ENCODE assay signal across 13 mouse cellular contexts in the genomic region with DNA sequence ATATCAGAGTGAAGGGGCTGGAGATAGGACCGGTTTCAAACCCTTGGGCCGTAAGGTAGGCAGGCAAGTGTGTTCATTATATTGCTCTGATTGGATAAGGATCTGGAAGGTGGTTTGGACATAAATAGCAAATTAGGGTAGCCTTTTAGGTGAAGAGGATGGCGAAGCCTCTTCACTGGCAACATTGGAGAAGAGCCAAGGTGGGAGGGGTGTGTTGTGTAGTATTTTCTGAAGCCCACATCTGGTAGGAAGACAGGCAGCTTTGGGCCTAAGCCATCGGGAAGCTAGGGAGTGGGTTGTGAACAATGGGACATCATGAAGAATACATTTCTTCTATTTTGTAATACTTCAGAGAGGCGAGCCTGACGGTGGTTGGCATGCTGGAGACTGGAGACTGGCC.
A peak's percentile ranks its signal among the peaks of the same experiment; 100 is the strongest.
DNase-seq lines count a peak whose midpoint lies in the region; ATAC-seq and TF ChIP-seq lines count a peak whose summit lies in the region.
"Had no signal": no experiment of that assay in that cellular context is flagged by ENCODE, and none has a peak within 500 bp of the region (broad histone marks: within the 10 kb centered on the region; RNA-seq: fewer than 3 reads in every experiment).

No protein-coding gene starts in this region.

- H3K27me3 ChIP-seq in heart, adult 2 months (ENCODE audit: control insufficient read depth, insufficient read depth, low read length), result no peaks in the 10 kb centered on the region
- no peaks in the 10 kb centered on the region for H3K27me3 ChIP-seq in CH12.LX (replicated peaks)
- H3K27me3 ChIP-seq in liver, embryonic 12.5 days (replicated peaks), result 0 out of 2 replicates have a peak, but pooled peaks cover 3% of the 10 kb centered on the region
- H3K27me3 ChIP-seq in thymus, adult 2 months (ENCODE audit: control insufficient read depth, insufficient read depth, low read length), result no peaks in the 10 kb centered on the region
- H3K27me3 ChIP-seq: lung, embryonic 15.5 days; midbrain, embryonic 15.5 days had no signal

- H3K9ac ChIP-seq in heart, adult 2 months (ENCODE audit: low read depth, low read length), result no peak overlapping the region
- H3K9ac ChIP-seq in CH12.LX (ENCODE audit: insufficient read depth, low read depth), result peak overlapping the region; percentile 17; the same call in 1 of the 2 replicates
- no peak overlapping the region for H3K9ac ChIP-seq in liver, embryonic 12.5 days
- H3K9ac ChIP-seq: hindbrain, embryonic 14.5 days; lung, embryonic 15.5 days; midbrain, embryonic 15.5 days had no signal

- dilution Hi-C loops in CH12.LX (cut with MboI; ENCODE audit: extremely low pct_ligation_motif_present, extremely low pct_unique_long_range_greater_than_20kb, low sequenced_read_pairs), result no loop called here

- no peaks in the 10 kb centered on the region for H3K36me3 ChIP-seq in heart, adult 2 months (ENCODE audit: control insufficient read depth, insufficient read depth, low read length)
- peaks cover 0 to 30% of the 10 kb centered on the region in 2 experiments for H3K36me3 ChIP-seq in CH12.LX (replicated peaks in 1 of 2; ENCODE audit: control insufficient read depth in 1 of 2, insufficient read depth in 1 of 2, low read length in 1 of 2)
- no peaks in the 10 kb centered on the region for H3K36me3 ChIP-seq in liver, embryonic 12.5 days
- no peaks in the 10 kb centered on the region for H3K36me3 ChIP-seq in thymus, adult 2 months (ENCODE audit: control insufficient read depth, insufficient read depth, low read length)
- H3K36me3 ChIP-seq: lung, embryonic 15.5 days; midbrain, embryonic 15.5 days had no signal

- no peak for TF ChIP-seq RAD21 in CH12.LX (IDR thresholded peaks at IDR 0.05; ENCODE audit: low read depth, low read length)

- TF ChIP-seq EP300 in heart, adult 2 months (IDR thresholded peaks at IDR 0.05; ENCODE audit: insufficient read depth, low read depth, low read length), result no peak
- no peak for TF ChIP-seq EP300 in CH12.LX (IDR thresholded peaks at IDR 0.05; ENCODE audit: low read length)

- peaks cover 16% of the 10 kb centered on the region for H3K4me1 ChIP-seq in heart, adult 2 months (ENCODE audit: control insufficient read depth, insufficient read depth, low read length)
- H3K4me1 ChIP-seq in CH12.LX (ENCODE audit: control insufficient read depth in 1 of 2, insufficient read depth in 2 of 2), result peaks cover 9 to 65% of the 10 kb centered on the region in 2 experiments
- H3K4me1 ChIP-seq in liver, embryonic 12.5 days, result peaks cover 10% of the 10 kb centered on the region
- peaks cover 8% of the 10 kb centered on the region; the same call in 1 of the 2 replicates for H3K4me1 ChIP-seq in thymus, adult 2 months (replicated peaks; ENCODE audit: control insufficient read depth, insufficient read depth, low read length)
- H3K4me1 ChIP-seq: midbrain, embryonic 15.5 days had no signal

- in situ Hi-C loops in CH12.LX (cut with MboI; ENCODE audit: low pct_ligation_motif_present, low pct_unique_long_range_greater_than_20kb, low sequenced_read_pairs), result loop anchor here (10.0 kb wide), 1 partner anchor 128 kb away; the partner anchor contains the start of gene Prkce

- H3K79me2 ChIP-seq in heart, adult 2 months (replicated peaks; ENCODE audit: control insufficient read depth, insufficient read depth, low read length), result 0 out of 2 replicates have a peak, but pooled peaks cover 1% of the 10 kb centered on the region
- no peaks in the 10 kb centered on the region; the same call in 1 of the 2 replicates for H3K79me2 ChIP-seq in CH12.LX (replicated peaks; ENCODE audit: control insufficient read depth, extremely low read depth, insufficient read depth, poor library complexity, severe bottlenecking)

- H3K9me3 ChIP-seq in CH12.LX (replicated peaks; ENCODE audit: low read length), result no peaks in the 10 kb centered on the region
- no peaks in the 10 kb centered on the region for H3K9me3 ChIP-seq in liver, embryonic 12.5 days (replicated peaks)
- H3K9me3 ChIP-seq: lung, embryonic 15.5 days; midbrain, embryonic 15.5 days had no signal

- no peak for ATAC-seq in liver, embryonic 12.5 days
- ATAC-seq in megakaryocyte progenitor cell, adult 5-6 weeks (replicated peaks; ENCODE audit: poor library complexity), result no peak
- ATAC-seq: forebrain, embryonic 14.5 days; midbrain, embryonic 15.5 days had no signal

- peak overlapping the region; percentile 30; the same call in 1 of the 2 replicates for H3K4me2 ChIP-seq in CH12.LX (ENCODE audit: insufficient read depth, low read depth, poor library complexity, severe bottlenecking)
- peak overlapping the region; percentile 63; the same call in 1 of the 2 replicates for H3K4me2 ChIP-seq in liver, embryonic 12.5 days
- H3K4me2 ChIP-seq: hindbrain, embryonic 14.5 days; midbrain, embryonic 15.5 days had no signal

- H3K27ac ChIP-seq in heart, adult 2 months, result peak overlapping the region; percentile 53
- H3K27ac ChIP-seq in layer of hippocampus, adult 2 months, result peak overlapping the region; percentile 37; the same call in 1 of the 2 replicates
- H3K27ac ChIP-seq in CH12.LX (ENCODE audit: insufficient read depth, low read depth), result no peak overlapping the region
- no peak overlapping the region for H3K27ac ChIP-seq in liver, embryonic 12.5 days
- no peak overlapping the region for H3K27ac ChIP-seq in thymus, adult 2 months (ENCODE audit: control insufficient read depth, insufficient read depth, low read length)
- H3K27ac ChIP-seq: hindbrain, embryonic 14.5 days; lung, embryonic 15.5 days; midbrain, embryonic 15.5 days had no signal

- TF ChIP-seq POLR2A in heart, adult 2 months (IDR thresholded peaks at IDR 0.05; ENCODE audit: insufficient read depth, low read depth, low read length), result no peak
- TF ChIP-seq POLR2A in CH12.LX (IDR thresholded peaks at IDR 0.05; ENCODE audit: low read depth, low read length), result no peak
- no peak for TF ChIP-seq POLR2A in thymus, adult 2 months (IDR thresholded peaks at IDR 0.05; ENCODE audit: control insufficient read depth, extremely low read depth, insufficient read depth, low read length, poor library complexity)

- no peak overlapping the region for H3K4me3 ChIP-seq in heart, adult 2 months
- no peak overlapping the region; the same call in 1 of the 2 replicates for H3K4me3 ChIP-seq in layer of hippocampus, adult 2 months
- no peak overlapping the region for H3K4me3 ChIP-seq in CH12.LX (replicated peaks in 1 of 3; ENCODE audit: low read depth in 2 of 3, low read length in 2 of 3, poor library complexity in 1 of 3)
- no peak overlapping the region for H3K4me3 ChIP-seq in liver, embryonic 12.5 days
- no peak overlapping the region for H3K4me3 ChIP-seq in thymus, adult 2 months (ENCODE audit: control insufficient read depth, insufficient read depth, low read length)
- H3K4me3 ChIP-seq: lung, embryonic 15.5 days; midbrain, embryonic 15.5 days had no signal

- intact Hi-C loops in heart, adult 2 months (cut with DNase I), result loop anchor here (1.0 to 2.0 kb wide), 2 partner anchors 130 to 152 kb away; no protein-coding TSS in a partner anchor

- DNase-seq in heart, adult 2 months, result no peak
- DNase-seq in heart, adult 11 months, result no peak
- DNase-seq in layer of hippocampus, adult 2 months (ENCODE audit: low spot score in 2 of 2), result no peak
- no peak for DNase-seq in layer of hippocampus, postnatal 14 days (ENCODE audit: low spot score in 2 of 2)
- DNase-seq in CH12.LX (ENCODE audit: extremely low read depth), result no peak
- no peak for DNase-seq in thymus, adult 2 months
- DNase-seq: cerebellum, adult 2 months had no signal

- 47% methylated on average over 6 of the region's 6 CpGs for WGBS in heart, adult 2 months
- WGBS in liver, embryonic 12.5 days (ENCODE audit: insufficient replicate concordance), result 72% methylated on average over 6 of the region's 6 CpGs
- WGBS in thymus, adult 2 months, result 93% methylated on average over 6 of the region's 6 CpGs

- TF ChIP-seq CTCF in heart, adult 2 months (IDR thresholded peaks at IDR 0.05), result no peak
- no peak for TF ChIP-seq CTCF in layer of hippocampus, adult 2 months (conservative IDR thresholded peaks at IDR 0.05)
- no peak for TF ChIP-seq CTCF in CH12.LX (conservative IDR thresholded peaks at IDR 0.05 in 1 of 2, IDR thresholded peaks at IDR 0.05 in 1 of 2; ENCODE audit: low read depth in 2 of 2, low read length in 2 of 2)
- TF ChIP-seq CTCF in thymus, adult 2 months (IDR thresholded peaks at IDR 0.05; ENCODE audit: borderline replicate concordance, control insufficient read depth, extremely low read depth, insufficient read depth, low read length, poor library complexity), result no peak

TF ChIP-seq in CH12.LX, 34 proteins besides CTCF, POLR2A, EP300 and RAD21:
- TF ChIP-seq TCF12 (IDR thresholded peaks at IDR 0.05; ENCODE audit: low read depth, low read length), result no peak
- TF ChIP-seq CHD1 (IDR thresholded peaks at IDR 0.05; ENCODE audit: low read depth, low read length), result no peak
- TF ChIP-seq POLR2AphosphoS2 (IDR thresholded peaks at IDR 0.05; ENCODE audit: low read depth, low read length), result no peak
- no peak for TF ChIP-seq ETS1 (conservative IDR thresholded peaks at IDR 0.05; ENCODE audit: low read depth, low read length)
- no peak for TF ChIP-seq UBTF (IDR thresholded peaks at IDR 0.05; ENCODE audit: low read depth, low read length)
- TF ChIP-seq TBP (conservative IDR thresholded peaks at IDR 0.05; ENCODE audit: low read depth, low read length), result no peak
- TF ChIP-seq USF1 (IDR thresholded peaks at IDR 0.05; ENCODE audit: low read depth, low read length), result no peak
- TF ChIP-seq IRF4 (IDR thresholded peaks at IDR 0.05; ENCODE audit: low read depth, low read length), result no peak
- no peak for TF ChIP-seq PAX5 (IDR thresholded peaks at IDR 0.05; ENCODE audit: low read length)
- no peak for TF ChIP-seq MYC (IDR thresholded peaks at IDR 0.05; ENCODE audit: low read depth, low read length)
- TF ChIP-seq ELF1 (IDR thresholded peaks at IDR 0.05; ENCODE audit: low read depth, low read length), result no peak
- no peak for TF ChIP-seq MEF2A (IDR thresholded peaks at IDR 0.05; ENCODE audit: borderline replicate concordance, low read depth, low read length)
- no peak for TF ChIP-seq NRF1 (IDR thresholded peaks at IDR 0.05; ENCODE audit: low read depth, low read length)
- TF ChIP-seq HCFC1 (IDR thresholded peaks at IDR 0.05; ENCODE audit: low read depth, low read length), result no peak
- no peak for TF ChIP-seq SMC3 (IDR thresholded peaks at IDR 0.05; ENCODE audit: low read depth, low read length)
- no peak for TF ChIP-seq SIN3A (IDR thresholded peaks at IDR 0.05; ENCODE audit: low read length)
- no peak for TF ChIP-seq RCOR1 (conservative IDR thresholded peaks at IDR 0.05; ENCODE audit: low read depth, low read length)
- TF ChIP-seq ZMIZ1 (IDR thresholded peaks at IDR 0.05; ENCODE audit: low read depth, low read length), result no peak
- no peak for TF ChIP-seq JUN (IDR thresholded peaks at IDR 0.05; ENCODE audit: insufficient read depth, low read depth, low read length)

Comparison
In these comparisons a context has a peak if more than half of its experiments do, and no peak if none do; other contexts are left out.
1. H3K27ac ChIP-seq: peak in heart, adult 2 months (single experiment) and layer of hippocampus, adult 2 months (single experiment); none in CH12.LX (single experiment), liver, embryonic 12.5 days (single experiment) and thymus, adult 2 months (single experiment).